Mouse (Mus musculus): ENCODE measurements around the gene Tspyl1. TPM values are rescaled to one million over a fixed set of nuclear protein-coding genes. Genes with fewer than 3 reads are reported as not detected.

Gene Tspyl1
- total RNA-seq, 1 experiment from 2014 or later = 66.6 TPM

- no peak for DNase-seq
These were observed 18.4 kb downstream of the Tspyl1 start for GRCm38 (mm10) chr10:34300368-34300767.

DNA sequence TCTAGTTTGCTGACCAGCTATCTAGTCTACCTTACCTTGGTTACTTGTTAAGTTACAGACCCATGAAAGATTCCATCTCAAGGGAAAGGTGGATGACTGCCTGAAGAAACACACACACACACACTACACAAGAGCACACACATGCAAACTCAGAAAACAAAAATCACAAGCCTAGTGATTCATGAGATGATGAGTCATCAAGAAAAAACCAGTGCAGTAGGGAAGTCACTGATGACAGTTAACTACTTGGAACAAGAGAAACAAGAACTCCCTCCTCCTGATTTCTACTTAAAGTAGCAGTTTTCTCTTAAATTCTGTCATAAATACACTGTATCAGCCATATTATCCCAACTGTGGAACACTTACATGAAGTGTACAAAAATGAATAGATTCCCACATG lies 25.1 kb downstream of the Tspyl1 start:
- DNase-seq = no peak

DNA sequence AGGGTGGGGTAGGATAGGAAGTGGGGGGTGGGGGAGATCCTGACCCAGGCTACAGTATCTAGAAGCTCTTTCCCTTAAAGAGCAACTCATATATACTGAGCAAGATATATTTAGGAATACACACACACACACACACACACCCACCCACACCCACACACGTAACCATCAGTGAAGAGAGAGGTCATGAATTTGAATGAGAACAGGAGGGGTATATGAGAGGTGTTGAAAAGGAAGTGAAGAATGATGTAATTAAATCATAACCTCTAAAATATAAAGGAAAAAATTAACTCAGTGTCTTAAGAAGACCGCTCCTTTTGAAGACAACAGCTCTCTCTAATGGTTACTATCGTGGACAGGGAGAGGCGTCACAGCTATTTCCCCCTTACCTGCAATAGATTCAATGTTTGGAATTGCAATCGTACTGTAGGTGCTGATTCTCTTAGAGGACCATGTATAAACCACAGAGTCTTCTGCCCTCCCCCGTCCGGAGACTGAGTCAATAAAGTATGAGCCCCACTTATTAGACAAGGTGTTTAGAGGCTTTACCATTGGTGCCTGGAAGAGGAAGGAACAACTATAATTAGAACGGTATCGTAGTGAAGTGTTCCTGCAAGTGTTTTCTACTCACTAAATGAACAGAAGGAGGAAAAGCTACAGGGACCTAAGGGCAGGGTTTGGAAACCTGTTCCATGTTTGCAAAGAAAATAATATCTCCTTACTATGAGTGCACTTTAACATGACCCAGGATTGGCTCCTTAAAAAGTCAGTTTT lies 28.1 kb downstream of the Tspyl1 start:
- no peak for DNase-seq

DNA sequence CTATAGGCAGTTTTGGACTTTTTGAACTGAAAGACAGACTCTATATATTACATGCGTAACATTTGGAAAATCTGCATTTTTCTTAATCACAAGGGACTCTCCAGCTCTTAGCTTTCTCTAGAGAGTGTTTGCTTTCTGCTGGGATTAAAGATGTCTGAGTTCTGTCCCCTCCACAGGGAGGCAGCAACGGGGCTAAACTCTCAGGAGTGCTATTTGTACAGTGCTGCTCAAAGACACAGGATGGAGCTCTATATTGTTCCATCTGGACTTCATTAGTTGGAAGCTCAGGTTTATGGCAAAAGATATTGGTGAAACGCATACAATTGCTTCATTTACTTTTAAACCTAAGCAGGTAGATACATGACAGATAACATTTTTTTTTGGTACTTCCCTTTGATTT lies 30.5 kb downstream of the Tspyl1 start:
- no peak for DNase-seq

GRCm38 (mm10) chr10:34316571-34317216 lies 34.7 kb downstream of the Tspyl1 start:
- DNase-seq = no peak

DNA sequence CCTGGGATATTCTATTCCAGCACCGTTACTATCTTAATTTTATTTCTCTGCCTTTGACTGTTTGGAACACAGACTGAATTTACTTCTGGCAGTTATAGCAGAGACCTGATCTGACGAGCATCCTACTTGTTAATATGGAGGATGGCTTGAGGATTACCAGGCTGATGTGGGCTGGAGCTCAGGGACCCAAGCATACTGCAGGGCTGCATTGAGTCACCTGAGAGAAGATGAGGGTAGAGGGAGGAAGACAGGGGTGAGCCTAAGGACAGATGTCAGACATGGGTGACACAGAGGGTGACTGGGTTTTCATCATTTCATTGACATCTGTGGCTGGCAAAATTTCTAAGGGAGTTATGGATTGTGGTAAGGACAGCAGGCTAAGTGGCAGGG lies 35.2 kb downstream of the Tspyl1 start:
- no peak for DNase-seq

- no peak for DNase-seq
These were observed 38.8 kb downstream of the Tspyl1 start for GRCm38 (mm10) chr10:34320809-34321208.

DNA sequence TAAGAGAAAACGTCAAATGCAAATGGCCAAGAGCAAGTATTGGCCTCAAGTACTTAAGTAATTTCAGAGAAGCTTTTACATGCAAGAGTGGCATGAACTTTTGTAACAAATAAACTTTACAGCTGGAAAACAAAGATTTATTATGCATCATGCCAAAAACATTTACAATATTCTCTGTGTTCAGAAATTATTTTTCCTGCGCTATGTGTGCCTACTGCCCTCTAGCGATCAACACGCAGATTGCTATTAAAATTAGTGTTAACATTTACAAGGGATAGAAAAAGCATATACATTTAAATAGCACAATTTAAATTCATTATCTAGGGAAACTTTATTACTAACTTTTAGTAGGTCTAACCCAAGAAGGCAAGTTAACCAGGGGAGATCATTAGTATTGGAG lies 44.7 kb downstream of the Tspyl1 start:
- DNase-seq = no peak

DNA sequence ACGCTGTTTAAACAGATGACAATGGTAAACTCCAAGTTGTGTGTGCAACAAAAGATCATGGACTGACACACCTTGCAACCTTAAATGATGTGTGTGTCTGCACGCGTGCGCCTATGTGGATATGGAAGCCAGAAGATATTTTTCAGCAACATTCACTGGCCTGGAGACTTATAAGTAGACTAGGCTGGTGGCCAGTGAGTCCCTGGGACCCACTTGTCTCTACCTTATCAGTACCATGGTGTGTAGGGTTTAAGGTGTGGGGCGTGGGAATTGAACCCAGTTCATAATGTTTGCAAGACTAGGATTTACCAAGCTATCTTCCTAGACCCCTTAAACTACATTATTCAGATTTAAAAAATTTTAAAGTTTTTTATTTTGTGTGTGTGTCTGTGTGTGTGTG lies 45.2 kb downstream of the Tspyl1 start:
- no peak for DNase-seq

- peak; percentile 26 for DNase-seq
These were observed 46.3 kb downstream of the Tspyl1 start for GRCm38 (mm10) chr10:34328310-34328709.

Other genes with a start within 250 kb of the Tspyl1 start
- gene Trappc3l, start 244.6 kb upstream of the Tspyl1 start, total RNA-seq (2021) = not detected in 2 replicates
- not detected in 2 replicates for gene Calhm4, start 237.9 kb upstream of the Tspyl1 start, total RNA-seq (2021)
- gene Calhm5, start 185.7 kb upstream of the Tspyl1 start, total RNA-seq (2021) = 0.15 TPM in 1 of 2 replicates, not detected in the other
- 1.2 and 1.3 TPM in 2 replicates for gene Calhm6, start 154.2 kb upstream of the Tspyl1 start, total RNA-seq (2021)
- 16.1 and 24.5 TPM in 2 replicates for gene Dse, start 74.5 kb upstream of the Tspyl1 start, total RNA-seq (2021)
- 13.6 and 15.0 TPM in 2 replicates for gene Tspyl4, start 15.3 kb downstream of the Tspyl1 start, total RNA-seq (2021)
- gene Col10a1, start 107.8 kb downstream of the Tspyl1 start, total RNA-seq (2021) = 0.12 TPM in 1 of 2 replicates, not detected in the other
- gene Nt5dc1, start 136.4 kb downstream of the Tspyl1 start, total RNA-seq (2021) = 22.5 and 27.9 TPM in 2 replicates
- 14.7 and 21.2 TPM in 2 replicates for gene Frk, start 201.2 kb downstream of the Tspyl1 start, total RNA-seq (2021)

Measured in adrenal gland, postnatal 25 days (tissue).